Mouse (Mus musculus) left cerebral cortex, postnatal 36 days (tissue): ENCODE measurements around the gene Aldh2. TPM values are rescaled to one million over a fixed set of nuclear protein-coding genes. Genes with fewer than 3 reads are reported as not detected.
A peak's percentile ranks its signal among the peaks of the same experiment; 100 is the strongest.

Source experiments
- DNase-seq, 2 experiments: peaks; one replicate each; pipeline ENCODE4 v3.0.0; 2021 to 2022; ENCODE audit warnings: low spot score in 2 of 2, mixed read lengths in 1 of 2
- intact Hi-C: fragments of 180-260 bp; cut with DNase I; formaldehyde crosslinking; loops from one replicate; pipeline ENCODE4 v1.15.1; 2025
- total RNA-seq, 2 experiments: library from RNA; stranded (reverse); gene quantifications; 2 replicates each; pipeline ENCODE4 v1.2.3; 2021

Gene Aldh2
- total RNA-seq, 2 experiments from 2014 or later = 109 to 120 TPM

DNA sequence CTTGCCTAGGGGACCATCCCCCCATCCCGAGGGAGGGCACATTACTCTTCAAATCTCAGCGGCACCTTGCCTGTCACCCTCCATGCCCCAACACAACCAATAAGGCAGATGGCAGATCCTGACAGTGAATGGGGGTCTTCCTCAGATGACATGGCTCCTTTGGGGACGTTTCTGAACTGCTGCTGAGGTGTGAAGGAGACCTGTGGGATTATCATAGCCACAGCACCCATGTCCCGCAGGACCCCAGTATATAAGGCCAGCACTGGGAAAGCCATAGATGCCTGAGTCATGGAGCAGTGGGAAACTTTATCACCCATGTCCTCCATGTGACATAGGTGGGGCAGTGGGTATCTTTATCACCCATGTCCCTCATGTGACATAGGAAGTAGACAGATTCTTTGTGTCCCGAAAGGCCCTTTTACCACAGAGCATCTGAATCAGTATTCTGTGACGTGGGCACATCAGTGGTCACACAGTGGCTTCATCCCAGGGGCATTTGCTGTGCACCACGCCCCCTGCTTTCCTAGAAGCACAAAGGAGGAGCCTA, 4.4 kb upstream of the Aldh2 start:
- DNase-seq = no peak
- intact Hi-C loops = no loop called here

GRCm38 (mm10) chr5:121597332-121597731, 3.7 kb upstream of the Aldh2 start:
- no peak for DNase-seq
- intact Hi-C loops = no loop called here

- no peak for DNase-seq
- intact Hi-C loops = no loop called here
Measured at GRCm38 (mm10) chr5:121596226-121596625, 2.6 kb upstream of the Aldh2 start.

DNA sequence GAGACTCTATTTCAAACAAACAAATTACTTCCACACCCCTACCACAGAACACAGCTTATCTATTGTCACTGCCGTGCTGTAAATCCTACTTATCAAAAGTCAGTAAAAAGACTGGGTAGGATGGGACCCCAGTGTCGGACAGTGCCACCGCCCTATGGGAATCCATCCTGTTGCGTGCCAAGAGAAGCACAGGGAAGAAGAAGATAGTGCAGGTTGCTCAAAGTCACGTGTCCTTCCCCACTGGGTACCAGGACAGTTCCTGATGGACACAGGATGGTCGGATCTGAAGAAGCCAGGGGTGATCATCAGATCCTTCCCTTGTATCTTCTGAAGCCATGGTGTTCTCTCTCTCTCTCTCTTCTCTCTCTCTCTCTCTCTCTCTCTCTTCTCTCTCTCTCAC, 2.1 kb upstream of the Aldh2 start:
- intact Hi-C loops = no loop called here
- no peak for DNase-seq

- intact Hi-C loops = loop anchor here (5.0 kb wide), 1 partner anchor 48 kb away; the partner anchor contains the start of genes Adam1a, Gm42878 and Mapkapk5
- no peak for DNase-seq
Measured at GRCm38 (mm10) chr5:121594714-121595313, 1.2 kb upstream of the Aldh2 start.

GRCm38 (mm10) chr5:121592816-121593407, 712 bp downstream of the Aldh2 start:
- intact Hi-C loops = loop anchor here (5.0 kb wide), 1 partner anchor 46 kb away; the partner anchor contains the start of genes Adam1a, Gm42878 and Mapkapk5
- DNase-seq = no peak

DNA sequence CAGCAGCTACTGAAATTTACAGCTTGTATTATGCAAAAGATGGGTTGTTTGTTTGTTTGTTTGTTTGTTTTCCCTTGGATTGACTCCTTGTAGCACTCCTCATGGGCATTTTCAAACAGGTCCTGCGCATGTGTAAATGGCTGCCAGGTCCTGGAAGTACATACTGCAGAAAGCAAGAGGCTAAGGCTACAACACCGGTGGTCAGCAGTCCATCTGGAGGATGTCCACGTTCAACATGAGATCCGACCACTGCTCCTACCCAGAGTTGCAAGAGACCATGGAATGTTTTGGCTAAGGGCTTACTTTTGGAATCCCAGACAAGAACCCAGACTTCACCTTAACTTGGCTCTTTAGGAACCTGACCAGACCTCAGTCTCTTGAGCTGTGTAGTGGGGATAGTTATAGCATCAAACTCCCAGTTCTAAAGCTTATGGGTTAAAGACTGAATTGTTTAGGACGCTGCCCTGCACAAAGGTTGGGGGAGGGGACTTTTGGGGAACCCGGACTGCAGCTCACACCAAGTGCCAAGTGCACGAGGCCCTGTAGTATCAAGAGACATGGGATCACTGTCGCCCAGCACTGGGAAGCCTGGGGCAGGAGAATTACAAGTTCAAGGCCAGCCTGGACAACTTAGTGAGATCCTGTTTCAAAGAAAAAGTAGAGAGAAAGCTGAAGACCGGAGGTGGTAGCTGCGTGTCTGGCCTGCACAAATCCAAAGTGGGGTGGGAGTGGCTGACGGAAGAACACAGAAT, 1.4 kb downstream of the Aldh2 start:
- no peak for DNase-seq
- intact Hi-C loops = loop anchor here (5.0 kb wide), 1 partner anchor 45 kb away; the partner anchor contains the start of genes Adam1a, Gm42878 and Mapkapk5

DNA sequence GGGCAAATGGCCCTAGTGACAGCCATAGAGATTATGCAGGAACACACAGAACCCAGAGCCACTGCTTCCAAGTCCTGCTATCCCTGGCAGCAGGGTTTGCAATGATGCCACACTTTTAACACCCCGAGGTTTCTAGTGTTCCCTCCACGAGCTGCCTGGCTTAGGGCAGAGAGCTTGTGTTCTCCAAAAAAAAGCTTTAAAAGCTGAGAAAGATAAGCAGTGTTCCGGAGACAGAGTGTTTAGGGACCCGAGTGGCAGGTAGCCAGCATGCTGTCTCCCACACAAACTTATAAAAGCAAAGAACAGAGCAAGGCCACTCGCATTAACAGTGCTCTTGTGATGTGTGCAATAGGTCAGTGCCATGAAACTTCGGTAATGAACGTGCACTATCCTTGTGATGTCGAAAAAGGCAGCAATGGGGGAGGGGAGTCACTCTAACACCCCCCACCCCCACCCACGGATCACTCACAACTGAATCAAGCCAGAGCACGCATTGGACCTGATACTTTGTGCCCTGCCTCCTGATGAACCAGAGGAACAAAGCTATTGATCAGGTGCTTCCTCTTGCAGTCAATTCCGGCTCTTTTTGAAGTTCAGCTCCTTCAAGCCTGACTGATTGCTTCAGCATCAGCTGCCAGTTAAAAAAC, 2.1 kb downstream of the Aldh2 start:
- intact Hi-C loops = loop anchor here (5.0 kb wide), 1 partner anchor 44 kb away; the partner anchor contains the start of genes Adam1a, Gm42878 and Mapkapk5

DNA sequence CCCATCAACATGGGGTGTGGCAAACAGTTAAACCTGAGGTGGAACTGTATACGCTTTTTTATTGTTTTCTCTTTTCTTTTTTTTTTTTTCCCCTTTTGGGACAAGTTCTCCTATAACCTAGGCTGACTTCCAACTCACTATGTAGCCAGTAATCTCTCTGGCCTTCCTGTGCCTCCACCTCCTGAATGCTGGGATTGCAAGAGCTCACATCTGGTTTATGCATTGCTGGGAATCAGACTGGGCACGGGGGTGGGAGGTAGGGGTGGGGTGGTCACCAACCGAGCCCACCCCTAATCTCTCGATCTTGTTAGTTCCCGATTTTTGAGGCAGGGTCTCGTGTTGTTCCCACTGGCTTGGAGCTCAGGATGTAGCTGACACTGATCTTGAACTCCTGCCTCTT, 3.7 kb downstream of the Aldh2 start:
- intact Hi-C loops = loop anchor here (5.0 kb wide), 1 partner anchor 43 kb away; the partner anchor contains the start of genes Adam1a, Gm42878 and Mapkapk5
- no peak for DNase-seq

More for the DNA sequence above, 2.1 kb downstream of the Aldh2 start:
- no peak for DNase-seq

GRCm38 (mm10) chr5:121586400-121587039, 7.1 kb downstream of the Aldh2 start:
- peak; percentile 69 to 70 for DNase-seq
- intact Hi-C loops = no loop called here

GRCm38 (mm10) chr5:121585699-121586098, 7.9 kb downstream of the Aldh2 start:
- DNase-seq = no peak

GRCm38 (mm10) chr5:121585005-121585404, 8.6 kb downstream of the Aldh2 start:
- no peak for DNase-seq
- intact Hi-C loops = no loop called here

More at GRCm38 (mm10) chr5:121585699-121586098, 7.9 kb downstream of the Aldh2 start:
- intact Hi-C loops = no loop called here

DNA sequence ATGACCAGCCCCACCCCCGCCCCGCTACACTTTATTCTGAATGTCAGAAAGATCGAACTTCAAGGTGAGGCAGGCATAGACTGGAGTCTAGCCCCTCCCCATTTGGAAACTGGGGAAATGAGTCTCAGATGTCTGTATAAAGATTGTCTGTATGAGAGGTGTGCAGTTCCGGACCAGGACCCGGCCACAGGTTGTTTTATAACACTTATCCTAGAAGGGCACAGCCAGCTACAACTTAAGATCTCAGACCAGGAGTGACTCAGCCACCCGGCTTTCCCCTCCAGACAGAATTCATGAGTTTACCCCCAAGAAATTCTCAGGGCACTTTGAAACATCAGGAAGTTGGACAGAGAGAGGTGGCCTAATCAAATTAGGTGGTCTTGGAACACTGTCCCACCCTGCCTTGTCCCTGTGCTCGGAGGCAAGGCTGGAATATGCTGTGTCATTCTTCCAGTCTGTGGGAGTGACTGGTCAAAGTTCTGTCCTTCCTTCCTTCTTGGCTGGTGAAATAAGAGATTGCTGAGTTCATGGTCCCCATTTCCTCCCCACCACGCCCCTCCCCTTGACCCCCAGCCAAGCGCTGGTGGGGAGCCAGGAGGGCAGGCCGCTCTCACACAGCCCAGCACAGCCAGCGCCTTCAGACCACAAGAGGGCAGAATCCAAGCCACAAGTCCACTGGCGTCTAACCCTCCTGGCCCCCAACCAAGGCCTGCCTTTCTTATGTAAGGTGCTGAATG, 9.7 kb downstream of the Aldh2 start:
- intact Hi-C loops = no loop called here
- DNase-seq = peak; percentile 51 to 65

DNA sequence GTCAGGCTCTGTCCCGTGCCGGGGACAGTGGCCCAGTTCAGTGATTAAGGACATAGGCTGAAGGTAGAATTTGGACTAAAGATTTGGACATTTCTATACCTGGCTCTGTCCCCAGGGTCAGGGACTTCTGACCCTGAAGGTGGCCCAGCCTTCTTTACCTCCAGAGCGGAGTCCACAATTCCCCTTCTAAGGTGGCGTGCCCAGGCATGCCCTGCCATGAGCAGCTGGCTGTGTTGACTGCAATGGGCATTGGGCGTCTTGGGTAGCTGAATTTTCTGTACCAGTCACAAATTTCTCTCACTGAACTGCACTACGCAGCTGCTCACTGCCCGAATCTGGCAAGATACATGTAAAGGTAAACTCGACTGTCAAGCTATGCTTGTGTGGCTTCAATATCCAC, 11.7 kb downstream of the Aldh2 start:
- no peak for DNase-seq
- intact Hi-C loops = no loop called here

DNA sequence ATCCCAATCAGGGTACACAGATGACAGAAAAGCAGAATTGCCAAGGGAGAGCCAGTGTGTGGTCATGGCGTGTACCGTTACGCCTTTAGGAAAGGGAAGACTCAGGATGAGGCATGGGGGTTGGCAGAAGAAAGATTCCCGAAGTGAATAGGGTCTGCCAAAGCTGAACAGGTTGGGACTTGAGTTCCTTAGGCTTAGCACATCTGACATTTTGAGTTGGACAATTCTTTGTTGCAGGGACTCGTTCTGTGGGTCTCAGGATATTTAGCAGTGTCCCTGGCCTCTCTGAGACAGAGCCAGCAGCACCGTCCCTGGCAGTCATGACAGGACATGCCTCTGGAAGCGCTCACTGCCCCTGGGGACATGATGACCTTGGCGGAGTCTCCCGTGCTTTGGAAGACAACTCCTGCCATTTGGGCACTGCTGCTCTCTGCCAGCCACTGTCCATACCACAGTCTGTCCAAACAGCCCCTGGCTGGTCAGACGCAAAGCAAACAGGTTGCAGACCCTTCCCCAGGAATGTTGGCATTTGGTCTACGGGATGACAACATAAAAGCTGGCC, 16.6 kb downstream of the Aldh2 start:
- intact Hi-C loops = no loop called here
- DNase-seq = no peak

- DNase-seq = no peak
- intact Hi-C loops = no loop called here
Measured at GRCm38 (mm10) chr5:121575867-121576266, 17.8 kb downstream of the Aldh2 start.

DNA sequence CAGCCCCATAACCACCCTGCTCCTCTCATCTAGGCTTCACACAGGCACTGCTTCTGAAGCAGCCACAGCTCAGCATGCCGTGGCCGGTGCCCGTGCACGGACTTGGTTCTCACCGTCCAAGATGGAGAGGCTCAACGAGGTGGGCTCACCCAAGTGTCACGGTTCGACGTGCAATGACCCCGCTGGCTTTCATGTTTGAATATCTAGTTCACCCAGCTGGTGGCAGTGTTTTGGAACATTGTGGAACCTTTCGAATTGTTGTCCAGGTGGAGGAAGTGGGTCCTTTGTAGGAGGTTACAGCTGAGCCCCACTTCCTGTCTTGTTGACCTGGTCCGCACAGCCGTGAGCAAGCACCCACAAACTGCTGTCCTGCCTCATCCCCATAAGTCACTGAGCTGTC, 19.5 kb downstream of the Aldh2 start:
- no peak for DNase-seq
- intact Hi-C loops = no loop called here

- intact Hi-C loops = no loop called here
- no peak for DNase-seq
Measured at GRCm38 (mm10) chr5:121570787-121571186, 22.8 kb downstream of the Aldh2 start.
